Mouse (Mus musculus) neural tube, embryonic 13.5 days (tissue): ENCODE data around the gene Ktn1. TPM values are rescaled to one million over a fixed set of nuclear protein-coding genes. Genes with fewer than 3 reads are reported as not detected.

Experiments
- ATAC-seq: fragments of 200-750 bp; cut with Nextera tagmentation; 2 replicates; pipeline ENCODE4 v1.8.0; 2017; ENCODE audit warnings: low read depth, mild to moderate bottlenecking, moderate TSS enrichment, moderate library complexity
- H3K27ac ChIP-seq: fragments of 300-500 bp; sonication (generic); replicated peaks from 2 replicates; pipeline ENCODE4 v1.5.1; 2015; ENCODE audit warnings: moderate library complexity, mild to moderate bottlenecking, inconsistent platforms
- H3K27me3 ChIP-seq: fragments of 300-500 bp; sonication (generic); 2 replicates; pipeline ENCODE4 v1.6.1; 2015; ENCODE audit warnings: mild to moderate bottlenecking, inconsistent platforms
- H3K36me3 ChIP-seq: fragments of 300-500 bp; sonication (generic); 2 replicates; pipeline ENCODE4 v1.6.1; 2015; ENCODE audit warnings: mild to moderate bottlenecking, inconsistent platforms
- H3K4me1 ChIP-seq: fragments of 300-500 bp; sonication (generic); replicated peaks from 2 replicates; pipeline ENCODE4 v1.6.1; 2015; ENCODE audit warnings: inconsistent platforms
- H3K4me2 ChIP-seq: fragments of 300-500 bp; sonication (generic); 2 replicates; pipeline ENCODE4 v1.6.1; 2015; ENCODE audit warnings: inconsistent platforms, mild to moderate bottlenecking, moderate library complexity
- H3K4me3 ChIP-seq: fragments of 300-500 bp; sonication (generic); 2 replicates; pipeline ENCODE4 v1.5.1; 2015; ENCODE audit warnings: mild to moderate bottlenecking, inconsistent platforms
- H3K9ac ChIP-seq: fragments of 300-500 bp; sonication (generic); 2 replicates; pipeline ENCODE4 v1.6.1; 2015; ENCODE audit warnings: moderate library complexity, mild to moderate bottlenecking, inconsistent platforms
- H3K9me3 ChIP-seq: fragments of 300-500 bp; sonication (generic); 2 replicates; pipeline ENCODE4 v1.6.1; 2016; ENCODE audit warnings: inconsistent platforms
- WGBS: fragments of 180-500 bp; shearing (Covaris S2); methylation state at CpG from one replicate; pipeline ENCODE4 v1.1.7; 2015; 5-methylcytosine and 5-hydroxymethylcytosine counted together
- polyA plus RNA-seq: library from polyadenylated mRNA; unstranded; fragments of >200 nt; fragmentation: Nextera tagmentation; extraction: Ambion mirVana; gene quantifications from 2 replicates; pipeline ENCODE4 v1.2.1, GENCODE M21; 2015

The Ktn1 gene
- polyA plus RNA-seq, result 64.6 and 73.2 TPM in 2 replicates

GRCm38 (mm10) chr14:47648218-47648617 lies at the start of gene Ktn1:
Gene Ktn1, plus strand, starts transcription at chr14:47648448.
- Histone ChIP-seq H3K4me1 (peaks cover 27% of the 10 kb centered on the region), H3K27ac (peak within 1 kb of the TSS; percentile 93), H3K4me3 (peak within 1 kb of the TSS; percentile 99), H3K27me3 (no peaks in the 10 kb centered on the region), H3K36me3 (no peaks in the 10 kb centered on the region), H3K9ac (peak within 1 kb of the TSS; percentile 97), H3K4me2 (peak within 1 kb of the TSS; percentile 79), H3K9me3 (no peaks in the 10 kb centered on the region)
- 53% methylated on average over 5 of the region's 5 CpGs for WGBS
- no peak for ATAC-seq

- H3K27me3 ChIP-seq, result no peaks in the 10 kb centered on the region
- H3K36me3 ChIP-seq, result no peaks in the 10 kb centered on the region
- 0 out of 2 replicates have a peak overlapping the region, but pooled peaks have one; percentile 24 for H3K27ac ChIP-seq
- no peak overlapping the region for H3K9ac ChIP-seq
- ATAC-seq, result no peak
- H3K9me3 ChIP-seq, result no peaks in the 10 kb centered on the region
- H3K4me1 ChIP-seq, result peaks cover 6% of the 10 kb centered on the region; the same call in 1 of the 2 replicates
- no peak overlapping the region for H3K4me2 ChIP-seq
- no peak overlapping the region for H3K4me3 ChIP-seq
- WGBS, result 53% methylated on average over 7 of the region's 7 CpGs
These were observed 35.0 kb upstream of the Ktn1 start for GRCm38 (mm10) chr14:47613254-47613653.

- Histone ChIP-seq H3K4me1 (no peaks in the 10 kb centered on the region), H3K4me2 (no peak overlapping the region), H3K27me3 (no peaks in the 10 kb centered on the region), H3K27ac (no peak overlapping the region), H3K9me3 (no peaks in the 10 kb centered on the region), H3K4me3 (no peak overlapping the region), H3K9ac (no peak overlapping the region), H3K36me3 (no peaks in the 10 kb centered on the region)
- ATAC-seq, result no peak
- 89% methylated on average over 5 of the region's 5 CpGs for WGBS
These were observed 29.4 kb upstream of the Ktn1 start for GRCm38 (mm10) chr14:47618891-47619290.

GRCm38 (mm10) chr14:47621901-47622300 lies 26.3 kb upstream of the Ktn1 start:
- Histone ChIP-seq H3K27me3 (no peaks in the 10 kb centered on the region), H3K9ac (no peak overlapping the region), H3K4me1 (no peaks in the 10 kb centered on the region), H3K9me3 (no peaks in the 10 kb centered on the region), H3K4me2 (no peak overlapping the region), H3K27ac (no peak overlapping the region), H3K4me3 (no peak overlapping the region), H3K36me3 (no peaks in the 10 kb centered on the region)
- ATAC-seq, result no peak
- 82% methylated on average over 5 of the region's 5 CpGs for WGBS

- Histone ChIP-seq H3K4me3 (no peak overlapping the region), H3K9ac (no peak overlapping the region), H3K4me1 (no peaks in the 10 kb centered on the region), H3K27ac (no peak overlapping the region), H3K9me3 (no peaks in the 10 kb centered on the region), H3K36me3 (no peaks in the 10 kb centered on the region), H3K4me2 (no peak overlapping the region), H3K27me3 (no peaks in the 10 kb centered on the region)
- no peak for ATAC-seq
- WGBS, result 79% methylated on average over 3 of the region's 3 CpGs
These were observed 23.4 kb upstream of the Ktn1 start for GRCm38 (mm10) chr14:47624837-47625236.

GRCm38 (mm10) chr14:47626143-47626542 lies 22.1 kb upstream of the Ktn1 start:
- 87% methylated on average over 4 of the region's 4 CpGs for WGBS
- H3K9ac ChIP-seq, result no peak overlapping the region
- no peaks in the 10 kb centered on the region for H3K36me3 ChIP-seq
- no peak overlapping the region for H3K27ac ChIP-seq
- H3K27me3 ChIP-seq, result no peaks in the 10 kb centered on the region
- no peak overlapping the region for H3K4me2 ChIP-seq
- no peaks in the 10 kb centered on the region for H3K9me3 ChIP-seq
- no peak for ATAC-seq
- H3K4me3 ChIP-seq, result no peak overlapping the region
- no peaks in the 10 kb centered on the region for H3K4me1 ChIP-seq

- Histone ChIP-seq H3K36me3 (no peaks in the 10 kb centered on the region), H3K4me3 (no peak overlapping the region), H3K27ac (no peak overlapping the region), H3K4me1 (no peaks in the 10 kb centered on the region), H3K9me3 (no peaks in the 10 kb centered on the region), H3K27me3 (no peaks in the 10 kb centered on the region), H3K4me2 (no peak overlapping the region), H3K9ac (no peak overlapping the region)
- ATAC-seq, result no peak
- WGBS, result 76% methylated on average over 2 of the region's 2 CpGs
These were observed 21.4 kb upstream of the Ktn1 start for GRCm38 (mm10) chr14:47626812-47627211.

- no peak for ATAC-seq
- H3K36me3 ChIP-seq, result no peaks in the 10 kb centered on the region
- no peak overlapping the region for H3K9ac ChIP-seq
- no peaks in the 10 kb centered on the region for H3K9me3 ChIP-seq
- no peaks in the 10 kb centered on the region for H3K4me1 ChIP-seq
- WGBS, result 89% methylated on average over 5 of the region's 5 CpGs
- H3K27ac ChIP-seq, result no peak overlapping the region
- no peak overlapping the region for H3K4me2 ChIP-seq
- no peaks in the 10 kb centered on the region for H3K27me3 ChIP-seq
- H3K4me3 ChIP-seq, result no peak overlapping the region
These were observed 20.9 kb upstream of the Ktn1 start for GRCm38 (mm10) chr14:47627360-47627759.

GRCm38 (mm10) chr14:47632419-47632818 lies 15.8 kb upstream of the Ktn1 start:
- 90% methylated on average over 1 of the region's 1 CpGs for WGBS
- H3K36me3 ChIP-seq, result no peaks in the 10 kb centered on the region
- no peak overlapping the region for H3K9ac ChIP-seq
- H3K4me1 ChIP-seq, result peaks cover 16% of the 10 kb centered on the region
- no peak overlapping the region for H3K4me2 ChIP-seq
- no peak for ATAC-seq
- H3K27ac ChIP-seq, result no peak overlapping the region
- no peaks in the 10 kb centered on the region for H3K9me3 ChIP-seq
- no peak overlapping the region for H3K4me3 ChIP-seq
- no peaks in the 10 kb centered on the region for H3K27me3 ChIP-seq

- no peak overlapping the region for H3K4me3 ChIP-seq
- no peaks in the 10 kb centered on the region for H3K36me3 ChIP-seq
- peak overlapping the region; percentile 28; the same call in 1 of the 2 replicates for H3K27ac ChIP-seq
- ATAC-seq, result no peak
- H3K9ac ChIP-seq, result no peak overlapping the region
- H3K4me1 ChIP-seq, result peaks cover 16% of the 10 kb centered on the region
- no peaks in the 10 kb centered on the region for H3K9me3 ChIP-seq
- 70% methylated on average over 9 of the region's 9 CpGs for WGBS
- no peaks in the 10 kb centered on the region for H3K27me3 ChIP-seq
- H3K4me2 ChIP-seq, result no peak overlapping the region
These were observed 13.8 kb upstream of the Ktn1 start for GRCm38 (mm10) chr14:47634410-47634809.

GRCm38 (mm10) chr14:47634846-47635245 lies 13.4 kb upstream of the Ktn1 start:
- no peaks in the 10 kb centered on the region for H3K27me3 ChIP-seq
- H3K9ac ChIP-seq, result no peak overlapping the region
- H3K36me3 ChIP-seq, result no peaks in the 10 kb centered on the region
- H3K4me1 ChIP-seq, result peaks cover 16% of the 10 kb centered on the region
- H3K4me2 ChIP-seq, result no peak overlapping the region
- no peak overlapping the region for H3K4me3 ChIP-seq
- no peaks in the 10 kb centered on the region for H3K9me3 ChIP-seq
- ATAC-seq, result no peak
- WGBS, result 73% methylated on average over 7 of the region's 7 CpGs
- H3K27ac ChIP-seq, result peak overlapping the region; percentile 28; the same call in 1 of the 2 replicates

- no peaks in the 10 kb centered on the region for H3K9me3 ChIP-seq
- H3K27me3 ChIP-seq, result no peaks in the 10 kb centered on the region
- WGBS, result 77% methylated on average over 4 of the region's 4 CpGs
- H3K4me1 ChIP-seq, result peaks cover 16% of the 10 kb centered on the region
- no peak for ATAC-seq
- H3K9ac ChIP-seq, result no peak overlapping the region
- no peaks in the 10 kb centered on the region for H3K36me3 ChIP-seq
- H3K27ac ChIP-seq, result no peak overlapping the region
- H3K4me3 ChIP-seq, result no peak overlapping the region
- H3K4me2 ChIP-seq, result no peak overlapping the region
These were observed 9.8 kb upstream of the Ktn1 start for GRCm38 (mm10) chr14:47638316-47638895.

- no peak for ATAC-seq
- WGBS, result 54% methylated on average over 7 of the region's 7 CpGs
- no peak overlapping the region for H3K4me3 ChIP-seq
These were observed 2.6 kb upstream of the Ktn1 start for GRCm38 (mm10) chr14:47645620-47646019.

More at GRCm38 (mm10) chr14:47645620-47646019, 2.6 kb upstream of the Ktn1 start:
- no peaks in the 10 kb centered on the region for H3K27me3 ChIP-seq
- no peak overlapping the region for H3K9ac ChIP-seq
- peaks cover 14% of the 10 kb centered on the region for H3K4me1 ChIP-seq
- H3K36me3 ChIP-seq, result no peaks in the 10 kb centered on the region
- H3K9me3 ChIP-seq, result no peaks in the 10 kb centered on the region
- no peak overlapping the region for H3K4me2 ChIP-seq
- no peak overlapping the region for H3K27ac ChIP-seq
